Mouse (Mus musculus) brain, embryonic 14.5 days (tissue): ENCODE data around the gene Ralgapb.

Source experiments
- CTCF ChIP-seq: fragments of 200-500 bp; IDR thresholded peaks from 2 replicates; pipeline ENCODE4 v1.5.1; 2012; ENCODE audit warnings: inconsistent platforms, mild to moderate bottlenecking, moderate library complexity, borderline replicate concordance; ENCODE audit not compliant: insufficient read depth, insufficient read length; ENCODE audit errors: extremely low read depth
- POLR2A ChIP-seq: fragments of 200-500 bp; IDR thresholded peaks from 2 replicates; pipeline ENCODE4 v1.6.1; 2012; ENCODE audit warnings: mild to moderate bottlenecking, inconsistent platforms, borderline replicate concordance; ENCODE audit not compliant: poor library complexity, insufficient read depth, insufficient read length, severe bottlenecking; ENCODE audit errors: extremely low read depth

DNA sequence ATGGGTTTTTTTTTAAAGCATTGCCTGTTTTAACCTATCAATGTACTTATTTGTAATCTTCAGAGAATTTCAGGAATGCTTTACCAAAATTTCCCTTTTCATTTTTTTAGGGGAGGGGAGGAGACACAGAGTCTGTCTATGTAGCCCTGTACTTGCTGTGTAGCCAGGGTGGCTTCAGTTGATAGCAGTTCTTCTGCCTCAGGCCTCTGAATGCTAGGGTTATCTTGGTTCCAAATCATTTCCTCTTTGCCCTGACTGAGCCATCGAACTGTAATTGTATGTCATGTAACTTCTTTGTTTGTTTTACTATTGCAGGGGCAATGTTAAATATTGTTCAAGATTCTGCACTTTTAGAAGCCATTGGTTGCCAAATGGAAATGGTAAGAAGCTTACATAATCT is 36.2 kb downstream of the Ralgapb start:
- no peak for TF ChIP-seq POLR2A
- TF ChIP-seq CTCF: no peak
